Mouse (Mus musculus) hindbrain, embryonic 16.5 days (tissue): ENCODE measurements at regions not wholly inside any gene's neighbourhood (a gene's known extent, or its start where the extent isn't known, plus 50 kb on each side); places are given as distances from the start of the nearest gene placed in this dataset.

ENCODE experiments used
- ATAC-seq: fragments of 200-750 bp; cut with Nextera tagmentation; 2 replicates; pipeline ENCODE4 v1.8.0; 2017; ENCODE audit warnings: moderate TSS enrichment, moderate library complexity
- H3K27ac ChIP-seq: fragments of 300-500 bp; sonication (generic); 2 replicates; pipeline ENCODE4 v1.5.1; 2014; ENCODE audit warnings: low read depth, mild to moderate bottlenecking, control low read depth, low read length, moderate library complexity
- H3K27me3 ChIP-seq: fragments of 300-500 bp; sonication (generic); replicated peaks from 2 replicates; pipeline ENCODE4 v1.6.1; 2014; ENCODE audit warnings: low read length; ENCODE audit not compliant: control insufficient read depth, insufficient read depth
- H3K36me3 ChIP-seq: fragments of 300-500 bp; sonication (generic); 2 replicates; pipeline ENCODE4 v1.6.1; 2014; ENCODE audit warnings: mild to moderate bottlenecking, low read length, moderate library complexity, mixed read lengths; ENCODE audit not compliant: control insufficient read depth, insufficient read depth
- H3K4me1 ChIP-seq: fragments of 300-500 bp; sonication (generic); 2 replicates; pipeline ENCODE4 v1.6.1; 2014; ENCODE audit warnings: low read depth, low read length; ENCODE audit not compliant: control insufficient read depth, insufficient read depth
- H3K4me2 ChIP-seq: fragments of 300-500 bp; sonication (generic); 2 replicates; pipeline ENCODE4 v1.6.1; 2014; ENCODE audit warnings: mild to moderate bottlenecking, low read length, control low read depth, moderate library complexity
- H3K4me3 ChIP-seq: fragments of 300-500 bp; sonication (generic); 2 replicates; pipeline ENCODE4 v1.5.1; 2014; ENCODE audit warnings: mild to moderate bottlenecking, low read length, control low read depth, moderate library complexity
- H3K9ac ChIP-seq: fragments of 300-500 bp; sonication (generic); 2 replicates; pipeline ENCODE4 v1.6.1; 2014; ENCODE audit warnings: low read depth, mild to moderate bottlenecking, control low read depth, low read length, moderate library complexity
- H3K9me3 ChIP-seq: fragments of 300-500 bp; sonication (generic); 2 replicates; pipeline ENCODE4 v1.6.1; 2014; ENCODE audit warnings: mild to moderate bottlenecking, low read length, moderate library complexity; ENCODE audit not compliant: control insufficient read depth
- WGBS: fragments of 180-500 bp; shearing (Covaris S2); extraction: QIAGEN DNeasy Blood & Tissue Kit; methylation state at CpG from one replicate; pipeline ENCODE4 v1.1.7; 2014; 5-methylcytosine and 5-hydroxymethylcytosine counted together

- H3K4me1 ChIP-seq: no peaks in the 10 kb centered on the region
- H3K27me3 ChIP-seq: no peaks in the 10 kb centered on the region
- no peak overlapping the region for H3K4me2 ChIP-seq
- H3K36me3 ChIP-seq: no peaks in the 10 kb centered on the region
- ATAC-seq: no peak
- H3K9ac ChIP-seq: no peak overlapping the region
- H3K27ac ChIP-seq: no peak overlapping the region
- 73% methylated on average over 3 of the region's 3 CpGs for WGBS
- H3K9me3 ChIP-seq: no peaks in the 10 kb centered on the region
- no peak overlapping the region for H3K4me3 ChIP-seq
These were observed 95.0 kb upstream of the Slc22a22 start for GRCm38 (mm10) chr15:57572460-57572859.

- Histone ChIP-seq H3K9me3 (no peaks in the 10 kb centered on the region), H3K27ac (no peak overlapping the region), H3K4me1 (no peaks in the 10 kb centered on the region), H3K36me3 (no peaks in the 10 kb centered on the region), H3K4me3 (no peak overlapping the region), H3K4me2 (no peak overlapping the region), H3K27me3 (no peaks in the 10 kb centered on the region), H3K9ac (no peak overlapping the region)
- no peak for ATAC-seq
- 47% methylated on average over 5 of the region's 5 CpGs for WGBS
These were observed 90.7 kb upstream of the Slc22a22 start for GRCm38 (mm10) chr15:57568006-57568630.

- H3K36me3 ChIP-seq: no peaks in the 10 kb centered on the region
- 41% methylated on average over 2 of the region's 2 CpGs for WGBS
These were observed 69.7 kb upstream of the Slc22a22 start for GRCm38 (mm10) chr15:57547154-57547553.

GRCm38 (mm10) chr15:57545141-57545540 is 67.7 kb upstream of the Slc22a22 start:
- Histone ChIP-seq H3K27me3 (no peaks in the 10 kb centered on the region), H3K9me3 (no peaks in the 10 kb centered on the region), H3K27ac (no peak overlapping the region), H3K36me3 (no peaks in the 10 kb centered on the region), H3K4me3 (no peak overlapping the region), H3K4me2 (no peak overlapping the region), H3K9ac (no peak overlapping the region), H3K4me1 (no peaks in the 10 kb centered on the region)
- 83% methylated on average over 4 of the region's 4 CpGs for WGBS
- ATAC-seq: no peak

More at GRCm38 (mm10) chr15:57547154-57547553, 69.7 kb upstream of the Slc22a22 start:
- Histone ChIP-seq H3K27ac (no peak overlapping the region), H3K9me3 (no peaks in the 10 kb centered on the region), H3K9ac (no peak overlapping the region), H3K4me2 (no peak overlapping the region), H3K4me1 (no peaks in the 10 kb centered on the region), H3K4me3 (no peak overlapping the region), H3K27me3 (no peaks in the 10 kb centered on the region)
- ATAC-seq: no peak

- no peaks in the 10 kb centered on the region for H3K27me3 ChIP-seq
- H3K4me1 ChIP-seq: no peaks in the 10 kb centered on the region
- H3K9me3 ChIP-seq: no peaks in the 10 kb centered on the region
- no peak overlapping the region for H3K4me2 ChIP-seq
- no peak overlapping the region for H3K9ac ChIP-seq
- ATAC-seq: no peak
- H3K4me3 ChIP-seq: no peak overlapping the region
- H3K36me3 ChIP-seq: no peaks in the 10 kb centered on the region
- H3K27ac ChIP-seq: no peak overlapping the region
- 73% methylated on average over 3 of the region's 3 CpGs for WGBS
These were observed 66.6 kb upstream of the Slc22a22 start for GRCm38 (mm10) chr15:57543985-57544384.

- 34% methylated on average over 3 of the region's 3 CpGs for WGBS
- no peak overlapping the region for H3K27ac ChIP-seq
- no peaks in the 10 kb centered on the region for H3K36me3 ChIP-seq
- H3K4me1 ChIP-seq: no peaks in the 10 kb centered on the region
- H3K9ac ChIP-seq: no peak overlapping the region
- H3K4me2 ChIP-seq: no peak overlapping the region
- H3K27me3 ChIP-seq: no peaks in the 10 kb centered on the region
- no peaks in the 10 kb centered on the region for H3K9me3 ChIP-seq
- no peak for ATAC-seq
- H3K4me3 ChIP-seq: no peak overlapping the region
These were observed 65.2 kb upstream of the Slc22a22 start for GRCm38 (mm10) chr15:57542630-57543029.

GRCm38 (mm10) chr15:57535514-57535913 is 58.1 kb upstream of the Slc22a22 start:
- no peaks in the 10 kb centered on the region for H3K36me3 ChIP-seq
- no peak overlapping the region for H3K4me3 ChIP-seq
- WGBS: 87% methylated on average over 2 of the region's 2 CpGs
- no peak overlapping the region for H3K4me2 ChIP-seq
- H3K9ac ChIP-seq: no peak overlapping the region
- no peaks in the 10 kb centered on the region for H3K27me3 ChIP-seq
- no peaks in the 10 kb centered on the region for H3K9me3 ChIP-seq
- no peaks in the 10 kb centered on the region for H3K4me1 ChIP-seq
- no peak overlapping the region for H3K27ac ChIP-seq
- ATAC-seq: no peak
